Mouse (Mus musculus): ENCODE results near the gene Cacna1c. TPM values are rescaled to one million over a fixed set of nuclear protein-coding genes. Genes with fewer than 3 reads are reported as not detected.

Cacna1c gene
- polyA plus RNA-seq, 1 experiment from 2014 or later: 9.8 TPM

DNA sequence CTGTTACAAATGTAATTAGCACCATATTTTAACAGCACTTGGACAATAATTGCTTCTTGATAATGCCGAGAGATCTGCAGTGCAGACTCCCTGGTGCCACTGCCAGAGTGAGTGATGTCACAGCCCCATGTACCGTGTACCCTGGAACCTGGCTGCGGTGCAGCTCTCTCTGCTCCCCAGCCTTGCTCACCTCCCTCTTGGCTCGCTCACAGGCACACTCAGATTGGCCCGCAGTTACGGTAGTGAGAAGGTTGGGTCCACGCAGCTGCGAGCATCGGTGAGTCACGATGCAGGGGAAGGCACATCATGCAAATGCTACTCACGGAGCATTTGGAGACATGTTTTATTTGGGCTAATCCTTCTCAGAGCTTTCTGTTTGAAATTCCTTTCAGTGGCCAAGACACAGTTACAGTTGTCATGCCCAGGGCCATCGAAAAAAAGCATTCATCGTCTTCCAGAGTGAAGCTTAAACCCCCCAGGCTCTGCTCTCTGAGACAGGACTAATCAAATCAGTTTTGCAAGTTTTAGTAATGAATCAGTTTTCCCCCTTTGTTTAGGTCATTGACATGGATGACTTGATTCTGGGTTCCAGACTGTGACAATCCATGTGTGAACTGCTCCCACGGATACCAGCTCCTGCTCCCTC is 484.4 kb downstream of the Cacna1c start:
- no peak for ATAC-seq (ENCODE audit: insufficient number of reproducible peaks, insufficient read depth, low FRiP score, low read depth)
- 81% methylated on average over 14 of the region's 14 CpGs for WGBS
- no peak overlapping the region for H3K27ac ChIP-seq (ENCODE audit: low read length)
- no peaks in the 10 kb centered on the region for H3K27me3 ChIP-seq (ENCODE audit: control insufficient read depth, insufficient read depth, low read length)
- H3K36me3 ChIP-seq (ENCODE audit: control insufficient read depth, insufficient read depth, low read length): no peaks in the 10 kb centered on the region
- no peak overlapping the region for H3K4me3 ChIP-seq (ENCODE audit: low read depth, low read length)
- H3K4me1 ChIP-seq (ENCODE audit: control insufficient read depth, insufficient read depth, low read length): no peaks in the 10 kb centered on the region
- H3K9ac ChIP-seq (replicated peaks; ENCODE audit: low read depth, low read length): no peak overlapping the region
- no peak overlapping the region for H3K4me2 ChIP-seq (replicated peaks; ENCODE audit: low read depth, low read length)
- no peaks in the 10 kb centered on the region for H3K9me3 ChIP-seq (ENCODE audit: control insufficient read depth, low read depth, low read length)

DNA sequence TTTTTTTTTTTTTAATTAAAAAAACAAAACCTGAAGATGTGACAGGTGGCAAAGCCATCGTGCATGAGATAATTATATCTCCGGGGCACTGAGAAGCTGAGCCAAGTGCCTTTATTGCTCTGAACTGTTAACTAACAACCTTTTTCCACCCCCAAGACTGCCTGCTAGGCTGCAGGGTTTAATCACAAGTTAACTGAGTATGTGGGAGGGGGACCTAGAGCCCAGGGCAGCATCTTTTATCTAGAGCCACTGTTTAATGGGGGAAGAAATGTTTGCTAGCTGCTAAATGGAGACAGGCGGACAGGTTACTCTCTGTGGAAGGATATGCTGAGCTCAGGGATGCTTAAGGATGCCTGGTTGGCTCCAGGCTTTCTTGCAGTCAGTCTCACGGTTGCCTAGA is 489.2 kb downstream of the Cacna1c start:
- no peaks in the 10 kb centered on the region for H3K9me3 ChIP-seq (ENCODE audit: control insufficient read depth, low read depth, low read length)
- H3K4me2 ChIP-seq (replicated peaks; ENCODE audit: low read depth, low read length): no peak overlapping the region
- H3K4me1 ChIP-seq (ENCODE audit: control insufficient read depth, insufficient read depth, low read length): no peaks in the 10 kb centered on the region
- no peaks in the 10 kb centered on the region for H3K36me3 ChIP-seq (ENCODE audit: control insufficient read depth, insufficient read depth, low read length)
- no peak overlapping the region for H3K4me3 ChIP-seq (ENCODE audit: low read depth, low read length)
- 80% methylated on average over 4 of the region's 4 CpGs for WGBS
- no peaks in the 10 kb centered on the region for H3K27me3 ChIP-seq (ENCODE audit: control insufficient read depth, insufficient read depth, low read length)
- ATAC-seq (ENCODE audit: insufficient number of reproducible peaks, insufficient read depth, low FRiP score, low read depth): no peak
- no peak overlapping the region for H3K27ac ChIP-seq (ENCODE audit: low read length)
- no peak overlapping the region for H3K9ac ChIP-seq (replicated peaks; ENCODE audit: low read depth, low read length)

GRCm38 (mm10) chr6:118705840-118706239 is 490.4 kb downstream of the Cacna1c start:
- Histone ChIP-seq H3K9ac (replicated peaks; ENCODE audit: low read depth, low read length) (no peak overlapping the region), H3K4me2 (replicated peaks; ENCODE audit: low read depth, low read length) (no peak overlapping the region), H3K27ac (ENCODE audit: low read length) (no peak overlapping the region), H3K36me3 (ENCODE audit: control insufficient read depth, insufficient read depth, low read length) (no peaks in the 10 kb centered on the region), H3K4me3 (ENCODE audit: low read depth, low read length) (no peak overlapping the region), H3K4me1 (ENCODE audit: control insufficient read depth, insufficient read depth, low read length) (no peaks in the 10 kb centered on the region), H3K27me3 (ENCODE audit: control insufficient read depth, insufficient read depth, low read length) (no peaks in the 10 kb centered on the region), H3K9me3 (ENCODE audit: control insufficient read depth, low read depth, low read length) (no peaks in the 10 kb centered on the region)
- no peak for ATAC-seq (ENCODE audit: insufficient number of reproducible peaks, insufficient read depth, low FRiP score, low read depth)
- WGBS: 90% methylated on average over 7 of the region's 7 CpGs

GRCm38 (mm10) chr6:118694626-118695025 is 501.6 kb downstream of the Cacna1c start:
- Histone ChIP-seq H3K9me3 (ENCODE audit: control insufficient read depth, low read depth, low read length) (no peaks in the 10 kb centered on the region), H3K27ac (ENCODE audit: low read length) (no peak overlapping the region), H3K4me1 (ENCODE audit: control insufficient read depth, insufficient read depth, low read length) (no peaks in the 10 kb centered on the region), H3K4me2 (replicated peaks; ENCODE audit: low read depth, low read length) (no peak overlapping the region), H3K4me3 (ENCODE audit: low read depth, low read length) (no peak overlapping the region), H3K9ac (replicated peaks; ENCODE audit: low read depth, low read length) (no peak overlapping the region), H3K36me3 (ENCODE audit: control insufficient read depth, insufficient read depth, low read length) (no peaks in the 10 kb centered on the region), H3K27me3 (ENCODE audit: control insufficient read depth, insufficient read depth, low read length) (no peaks in the 10 kb centered on the region)
- no peak for ATAC-seq (ENCODE audit: insufficient number of reproducible peaks, insufficient read depth, low FRiP score, low read depth)
- WGBS: 80% methylated on average over 4 of the region's 4 CpGs

DNA sequence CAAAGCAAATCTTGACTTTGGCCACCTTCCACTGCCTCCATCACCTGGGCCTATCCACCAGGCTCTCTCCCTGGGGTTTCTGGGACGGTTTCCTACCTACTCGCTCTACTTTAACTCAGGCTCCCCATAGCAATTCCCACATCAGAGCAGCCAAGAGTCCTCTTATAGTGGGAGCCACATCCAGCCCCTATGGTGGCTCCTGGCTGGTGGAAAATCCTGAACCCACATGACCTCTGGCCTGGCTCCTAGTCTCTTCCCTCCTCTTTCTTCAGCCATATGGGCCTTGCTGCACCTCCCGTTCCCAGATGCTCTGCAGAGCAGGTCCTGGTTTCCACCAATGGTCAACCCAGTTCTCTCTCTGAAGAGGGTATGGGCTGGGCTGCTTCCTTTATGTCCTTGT is 506.8 kb downstream of the Cacna1c start:
- no peak for ATAC-seq (ENCODE audit: insufficient number of reproducible peaks, insufficient read depth, low FRiP score, low read depth)
- Histone ChIP-seq H3K27me3 (ENCODE audit: control insufficient read depth, insufficient read depth, low read length) (no peaks in the 10 kb centered on the region), H3K9ac (replicated peaks; ENCODE audit: low read depth, low read length) (no peak overlapping the region), H3K36me3 (ENCODE audit: control insufficient read depth, insufficient read depth, low read length) (no peaks in the 10 kb centered on the region), H3K4me2 (replicated peaks; ENCODE audit: low read depth, low read length) (no peak overlapping the region), H3K4me3 (ENCODE audit: low read depth, low read length) (no peak overlapping the region), H3K4me1 (ENCODE audit: control insufficient read depth, insufficient read depth, low read length) (no peaks in the 10 kb centered on the region), H3K27ac (ENCODE audit: low read length) (no peak overlapping the region), H3K9me3 (ENCODE audit: control insufficient read depth, low read depth, low read length) (no peaks in the 10 kb centered on the region)
- WGBS: 89% methylated on average over 3 of the region's 3 CpGs

GRCm38 (mm10) chr6:118688856-118689255 is 507.4 kb downstream of the Cacna1c start:
- WGBS: 79% methylated on average over 5 of the region's 5 CpGs

GRCm38 (mm10) chr6:118680814-118681213 is 515.4 kb downstream of the Cacna1c start:
- no peak for ATAC-seq (ENCODE audit: insufficient number of reproducible peaks, insufficient read depth, low FRiP score, low read depth)
- no peaks in the 10 kb centered on the region for H3K9me3 ChIP-seq (ENCODE audit: control insufficient read depth, low read depth, low read length)
- H3K27ac ChIP-seq (ENCODE audit: low read length): no peak overlapping the region
- no peak overlapping the region for H3K4me2 ChIP-seq (replicated peaks; ENCODE audit: low read depth, low read length)
- no peak overlapping the region for H3K4me3 ChIP-seq (ENCODE audit: low read depth, low read length)
- no peaks in the 10 kb centered on the region for H3K27me3 ChIP-seq (ENCODE audit: control insufficient read depth, insufficient read depth, low read length)
- no peak overlapping the region for H3K9ac ChIP-seq (replicated peaks; ENCODE audit: low read depth, low read length)
- H3K4me1 ChIP-seq (ENCODE audit: control insufficient read depth, insufficient read depth, low read length): no peaks in the 10 kb centered on the region
- H3K36me3 ChIP-seq (ENCODE audit: control insufficient read depth, insufficient read depth, low read length): no peaks in the 10 kb centered on the region
- WGBS: 64% methylated on average over 6 of the region's 6 CpGs

More at GRCm38 (mm10) chr6:118688856-118689255, 507.4 kb downstream of the Cacna1c start:
- Histone ChIP-seq H3K9me3 (ENCODE audit: control insufficient read depth, low read depth, low read length) (no peaks in the 10 kb centered on the region), H3K4me1 (ENCODE audit: control insufficient read depth, insufficient read depth, low read length) (no peaks in the 10 kb centered on the region), H3K9ac (replicated peaks; ENCODE audit: low read depth, low read length) (no peak overlapping the region), H3K27me3 (ENCODE audit: control insufficient read depth, insufficient read depth, low read length) (no peaks in the 10 kb centered on the region), H3K27ac (ENCODE audit: low read length) (no peak overlapping the region), H3K36me3 (ENCODE audit: control insufficient read depth, insufficient read depth, low read length) (no peaks in the 10 kb centered on the region), H3K4me2 (replicated peaks; ENCODE audit: low read depth, low read length) (no peak overlapping the region), H3K4me3 (ENCODE audit: low read depth, low read length) (no peak overlapping the region)
- no peak for ATAC-seq (ENCODE audit: insufficient number of reproducible peaks, insufficient read depth, low FRiP score, low read depth)

GRCm38 (mm10) chr6:118678031-118678430 is 518.2 kb downstream of the Cacna1c start:
- Histone ChIP-seq H3K27me3 (ENCODE audit: control insufficient read depth, insufficient read depth, low read length) (no peaks in the 10 kb centered on the region), H3K9ac (replicated peaks; ENCODE audit: low read depth, low read length) (no peak overlapping the region), H3K4me2 (replicated peaks; ENCODE audit: low read depth, low read length) (no peak overlapping the region), H3K9me3 (ENCODE audit: control insufficient read depth, low read depth, low read length) (no peaks in the 10 kb centered on the region), H3K27ac (ENCODE audit: low read length) (no peak overlapping the region), H3K4me1 (ENCODE audit: control insufficient read depth, insufficient read depth, low read length) (no peaks in the 10 kb centered on the region), H3K36me3 (ENCODE audit: control insufficient read depth, insufficient read depth, low read length) (no peaks in the 10 kb centered on the region), H3K4me3 (ENCODE audit: low read depth, low read length) (no peak overlapping the region)
- no peak for ATAC-seq (ENCODE audit: insufficient number of reproducible peaks, insufficient read depth, low FRiP score, low read depth)
- WGBS: 91% methylated on average over 10 of the region's 10 CpGs

GRCm38 (mm10) chr6:118677306-118677705 is 518.9 kb downstream of the Cacna1c start:
- no peak for ATAC-seq (ENCODE audit: insufficient number of reproducible peaks, insufficient read depth, low FRiP score, low read depth)
- WGBS: 89% methylated on average over 6 of the region's 6 CpGs
- Histone ChIP-seq H3K4me1 (ENCODE audit: control insufficient read depth, insufficient read depth, low read length) (no peaks in the 10 kb centered on the region), H3K36me3 (ENCODE audit: control insufficient read depth, insufficient read depth, low read length) (no peaks in the 10 kb centered on the region), H3K4me2 (replicated peaks; ENCODE audit: low read depth, low read length) (no peak overlapping the region), H3K9me3 (ENCODE audit: control insufficient read depth, low read depth, low read length) (no peaks in the 10 kb centered on the region), H3K4me3 (ENCODE audit: low read depth, low read length) (no peak overlapping the region), H3K27me3 (ENCODE audit: control insufficient read depth, insufficient read depth, low read length) (no peaks in the 10 kb centered on the region), H3K27ac (ENCODE audit: low read length) (no peak overlapping the region), H3K9ac (replicated peaks; ENCODE audit: low read depth, low read length) (no peak overlapping the region)

All from stomach, embryonic 14.5 days (tissue).